Mouse (Mus musculus): Measurements from ENCODE around the gene Ntn5.
"Not testable (repeated sequence)": the region's sequence is repeated elsewhere in the genome, so short reads cannot be mapped to it uniquely, and the experiment has no call there.

Gene Ntn5

GRCm38 (mm10) chr7:45683396-45684050, at the start of gene Ntn5:
Ntn5 (plus strand) TSS chr7:45684022.
- no peak for DNase-seq

DNA sequence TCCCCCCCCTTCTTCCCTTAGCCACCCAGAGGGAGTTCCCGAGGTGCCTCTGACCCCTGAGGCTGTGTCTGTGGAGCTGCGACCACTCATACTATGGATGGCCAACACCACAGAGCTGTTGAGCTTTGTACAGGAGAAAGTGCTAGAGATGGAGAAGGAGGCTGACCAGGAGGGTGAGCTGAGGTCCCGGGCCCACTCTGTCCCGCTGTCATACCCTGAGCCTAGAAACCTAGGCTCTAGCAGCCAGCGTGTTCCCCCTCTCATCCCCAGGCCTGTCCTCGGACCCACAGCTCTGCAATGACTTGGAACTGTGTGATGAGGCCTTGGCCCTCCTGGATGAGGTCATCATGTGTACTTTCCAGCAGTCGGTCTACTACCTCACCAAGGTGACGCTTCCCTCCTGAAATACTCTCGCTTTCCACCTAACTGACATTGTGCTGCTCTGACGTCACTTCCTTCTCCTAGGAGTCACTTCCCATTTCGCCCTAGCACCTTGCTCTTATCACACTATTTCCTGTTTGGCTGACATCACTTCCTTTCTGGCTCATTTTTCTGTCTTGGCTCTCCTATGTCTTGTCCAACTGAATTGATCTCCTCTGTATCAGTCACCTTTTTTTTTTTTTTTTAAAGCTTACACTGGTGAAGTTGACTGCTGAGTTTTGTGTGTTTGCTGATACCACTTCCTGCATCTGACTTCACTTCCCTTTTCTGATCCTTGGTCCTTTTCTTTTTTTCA, 48.7 kb upstream of the Ntn5 start:
- DNase-seq = no peak

DNA sequence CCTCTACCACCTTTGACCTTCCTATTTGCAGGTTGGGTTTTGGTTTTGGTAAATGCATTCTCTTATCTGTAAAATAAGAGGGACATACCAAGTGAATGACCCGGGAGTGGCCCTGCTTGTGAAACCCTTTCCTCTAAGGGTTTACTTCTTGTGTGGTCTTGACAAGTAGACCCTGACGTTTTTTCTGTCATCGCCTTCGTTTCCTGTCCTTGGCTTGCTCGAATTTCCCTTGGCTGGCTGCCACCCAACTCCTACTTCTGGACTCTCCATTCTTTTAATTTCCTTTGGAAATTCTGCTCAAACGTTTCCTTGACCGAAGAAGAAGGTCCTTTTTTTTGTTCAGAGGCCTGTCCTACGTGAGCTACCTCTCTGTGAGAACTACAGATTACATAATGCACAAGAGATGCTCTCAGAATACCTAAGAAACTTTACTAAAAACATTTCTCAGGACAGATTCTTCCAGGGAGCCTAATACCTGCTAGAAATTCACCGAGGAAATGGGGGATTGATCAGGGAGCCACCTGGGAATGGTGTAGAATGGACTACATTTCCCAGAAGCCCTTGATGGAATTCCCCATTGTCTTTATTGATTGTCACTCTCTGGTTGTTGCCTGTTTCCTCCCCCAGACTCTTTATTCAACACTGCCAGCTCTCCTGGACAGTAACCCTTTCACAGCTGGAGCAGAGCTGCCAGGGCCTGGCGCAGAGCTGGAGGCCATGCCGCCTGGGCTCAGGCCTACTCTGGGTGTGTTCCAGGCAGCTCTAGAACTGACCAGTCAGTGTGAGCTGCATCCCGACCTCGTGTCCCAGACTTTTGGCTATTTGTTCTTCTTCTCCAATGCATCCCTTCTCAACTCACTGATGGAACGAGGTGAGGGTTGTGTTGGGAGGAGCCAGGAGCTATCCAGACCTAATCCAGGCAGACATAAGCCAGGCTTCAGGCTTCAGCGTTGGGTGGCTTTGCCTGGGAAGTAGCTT, 47.8 kb upstream of the Ntn5 start:
- DNase-seq = no peak

DNA sequence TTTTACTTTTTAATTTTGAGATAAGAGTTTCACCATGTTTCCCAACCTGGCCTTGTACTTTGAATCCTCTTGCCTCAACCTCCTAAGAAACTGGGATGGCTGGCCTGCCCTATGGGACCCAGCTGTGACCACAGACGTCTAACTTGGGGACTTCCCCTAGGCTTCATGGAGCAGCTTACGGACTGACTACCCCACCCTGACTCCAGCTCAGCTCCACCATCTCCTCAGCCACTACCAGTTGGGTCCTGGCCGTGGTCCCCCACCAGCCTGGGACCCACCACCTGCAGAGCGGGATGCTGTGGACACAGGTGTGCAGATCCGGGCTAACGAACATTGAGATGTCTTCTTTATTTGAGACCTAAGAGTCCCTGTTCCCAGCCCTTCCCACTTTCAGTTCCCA, 46.1 kb upstream of the Ntn5 start:
- DNase-seq = no peak

- peak; percentile 98 for DNase-seq
Observed at GRCm38 (mm10) chr7:45638623-45639401, 45.0 kb upstream of the Ntn5 start.

DNA sequence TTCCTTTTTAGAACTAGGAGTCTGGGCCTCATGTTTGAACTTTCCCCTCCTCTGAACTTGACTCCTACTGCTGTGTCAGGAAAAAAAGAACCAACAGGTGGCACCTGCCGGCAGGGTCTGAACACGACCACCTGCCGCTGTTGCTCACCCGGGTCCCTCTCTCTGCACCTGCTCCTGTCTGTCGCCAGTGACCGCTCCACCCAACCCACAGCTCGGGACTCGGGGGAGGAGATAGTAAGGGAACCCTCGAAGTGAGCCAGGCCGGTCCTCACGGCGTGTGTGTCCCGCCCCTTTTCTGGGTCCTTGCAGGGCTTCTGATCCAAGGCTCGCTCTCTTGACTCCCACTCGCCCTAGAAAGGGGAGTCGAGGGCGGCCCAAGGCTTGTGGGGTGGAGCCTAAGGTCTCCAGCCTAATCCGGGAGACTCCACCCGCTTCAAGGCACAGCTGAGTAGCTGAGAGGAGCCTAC, 44.2 kb upstream of the Ntn5 start, which contains the start of gene Mamstr:
Gene Mamstr, plus strand, starts transcription at position 417 of the 467 bp plus-strand sequence.
- peak; percentile 34 for DNase-seq

DNA sequence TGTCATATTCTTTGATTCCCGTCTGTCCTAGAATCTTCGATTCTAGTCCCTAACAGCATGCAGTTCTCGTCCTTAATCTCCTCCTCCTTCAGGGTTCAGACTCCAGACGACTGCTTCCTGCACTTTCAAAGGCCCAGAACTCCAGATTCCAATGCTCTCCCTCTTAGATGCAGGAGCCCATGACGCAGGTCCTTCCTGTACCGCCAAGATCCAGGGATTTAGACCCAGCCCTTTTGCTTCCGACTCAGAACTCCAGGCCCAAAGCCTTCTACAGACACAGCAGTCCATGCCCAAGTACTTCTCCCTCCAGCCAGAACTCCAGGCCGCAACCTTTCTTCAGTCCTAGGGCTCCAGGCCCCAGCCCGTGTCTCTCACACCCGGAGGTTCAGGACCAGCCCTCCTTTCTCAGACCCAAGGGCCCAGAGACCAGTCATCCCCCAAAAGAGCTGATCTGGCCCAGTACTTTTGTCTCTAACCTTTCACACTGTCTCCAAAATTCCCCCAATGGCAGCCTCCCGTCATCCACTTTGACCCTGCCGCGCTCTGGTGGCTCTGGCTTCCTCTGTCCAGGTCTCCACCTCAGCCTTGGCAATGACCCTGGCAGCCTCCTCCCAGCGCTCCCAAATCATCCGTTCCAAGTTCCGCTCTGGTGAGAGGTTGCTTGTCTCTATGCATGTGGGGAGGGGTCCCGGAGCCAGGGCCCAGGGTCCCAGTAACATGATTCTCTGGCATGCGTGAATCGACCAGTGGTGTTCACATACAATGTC, 43.4 kb upstream of the Ntn5 start:
- DNase-seq = no peak

GRCm38 (mm10) chr7:45641391-45642040, 42.3 kb upstream of the Ntn5 start:
- no peak for DNase-seq

GRCm38 (mm10) chr7:45642083-45642482, 41.7 kb upstream of the Ntn5 start:
- DNase-seq = no peak

DNA sequence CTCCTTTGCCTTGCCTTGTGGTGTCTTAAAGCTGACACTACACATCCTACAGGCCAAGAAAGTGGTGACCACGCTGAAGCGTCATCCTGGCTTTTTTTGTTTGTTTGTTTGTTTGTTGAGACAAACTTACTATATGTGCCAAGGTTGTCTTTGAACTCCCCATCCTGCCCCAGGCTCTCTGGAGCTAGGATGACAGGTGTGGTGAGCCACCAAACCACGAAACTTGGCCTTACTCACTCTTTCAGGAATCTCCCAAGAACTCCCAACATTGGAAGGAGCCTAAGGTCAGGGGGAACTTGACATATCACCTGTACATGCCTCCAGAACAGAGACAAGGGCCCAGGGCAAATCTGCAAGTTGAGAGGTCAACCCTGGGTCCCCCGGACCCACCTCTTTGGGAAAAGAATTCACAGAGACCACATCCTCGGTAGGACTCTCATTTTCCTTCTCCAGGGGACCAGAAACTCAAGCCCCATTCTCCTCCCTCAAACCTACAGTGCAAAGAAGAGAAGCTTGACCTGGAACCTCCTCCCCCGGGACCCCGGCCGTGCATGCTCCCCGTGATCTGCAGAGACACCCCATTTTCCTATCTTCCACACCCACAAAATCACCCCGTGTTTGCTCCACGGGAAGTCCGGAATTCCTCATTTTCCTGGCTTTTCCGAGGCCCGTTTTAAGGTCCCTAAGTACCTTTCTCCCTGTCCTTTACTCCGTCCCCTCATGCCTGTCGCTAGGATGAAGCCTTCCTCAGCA, 41.1 kb upstream of the Ntn5 start:
- DNase-seq = no peak

GRCm38 (mm10) chr7:45643441-45644178, 40.2 kb upstream of the Ntn5 start:
- DNase-seq = peak; percentile 98

DNA sequence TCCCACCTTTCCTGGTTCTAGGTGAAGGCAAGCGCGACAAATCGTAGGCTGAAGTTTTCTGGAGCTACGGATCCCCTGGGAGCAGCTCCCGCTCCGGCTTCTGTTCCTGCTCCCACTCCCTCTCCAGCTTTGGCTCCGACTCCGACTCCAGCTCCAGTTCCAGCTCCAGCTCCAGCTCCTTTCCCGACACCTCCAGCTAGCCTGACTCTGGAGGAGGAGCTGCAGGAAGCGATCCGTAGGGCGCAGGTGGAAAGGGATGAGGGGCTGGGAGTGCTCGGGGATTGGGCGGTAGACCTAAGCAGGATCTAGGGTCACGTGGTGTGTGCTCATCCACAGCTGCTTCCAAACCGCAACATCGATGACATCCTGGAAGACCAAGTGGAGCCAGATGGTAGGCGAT, 39.6 kb upstream of the Ntn5 start:
- peak; percentile 72 for DNase-seq

DNA sequence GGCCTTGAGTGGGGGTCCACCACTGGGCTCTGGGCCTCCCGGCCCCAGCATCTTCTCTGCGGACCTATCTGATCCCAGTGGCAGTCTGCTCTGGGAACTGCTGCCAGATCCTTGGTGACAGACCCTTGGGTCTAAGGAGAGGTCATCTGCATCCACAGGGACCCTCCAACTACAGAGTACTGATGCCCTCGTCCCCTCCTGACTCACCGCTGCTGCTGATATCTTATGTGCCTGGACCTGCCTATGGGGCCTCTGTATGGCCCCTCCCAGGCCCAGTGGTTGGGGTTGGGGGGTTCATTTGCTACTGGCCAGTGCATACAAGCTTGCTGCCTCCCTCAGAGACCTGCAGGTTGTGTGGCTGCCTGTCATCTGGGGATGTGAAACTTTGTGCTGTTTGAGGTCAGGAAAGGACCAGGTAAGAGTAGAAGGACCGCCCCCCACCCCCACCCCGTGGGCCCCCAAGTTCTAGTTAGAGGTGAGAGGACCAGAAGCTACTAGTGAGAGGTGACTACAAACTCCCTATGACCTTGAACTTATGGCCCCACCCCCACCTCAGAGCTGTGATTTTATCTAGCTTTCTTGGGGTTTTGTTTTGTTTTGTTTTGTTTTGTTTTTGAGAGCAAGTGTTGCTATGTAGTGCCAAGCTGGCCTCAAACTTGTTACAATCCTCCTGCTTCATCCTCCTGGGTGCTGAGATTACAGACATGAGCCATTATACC, 38.8 kb upstream of the Ntn5 start:
- DNase-seq = no peak

GRCm38 (mm10) chr7:45645591-45645971, 38.2 kb upstream of the Ntn5 start:
- no peak for DNase-seq

GRCm38 (mm10) chr7:45646671-45647070, 37.2 kb upstream of the Ntn5 start:
- DNase-seq = no peak

GRCm38 (mm10) chr7:45649351-45649750, 34.5 kb upstream of the Ntn5 start:
- DNase-seq = no peak

DNA sequence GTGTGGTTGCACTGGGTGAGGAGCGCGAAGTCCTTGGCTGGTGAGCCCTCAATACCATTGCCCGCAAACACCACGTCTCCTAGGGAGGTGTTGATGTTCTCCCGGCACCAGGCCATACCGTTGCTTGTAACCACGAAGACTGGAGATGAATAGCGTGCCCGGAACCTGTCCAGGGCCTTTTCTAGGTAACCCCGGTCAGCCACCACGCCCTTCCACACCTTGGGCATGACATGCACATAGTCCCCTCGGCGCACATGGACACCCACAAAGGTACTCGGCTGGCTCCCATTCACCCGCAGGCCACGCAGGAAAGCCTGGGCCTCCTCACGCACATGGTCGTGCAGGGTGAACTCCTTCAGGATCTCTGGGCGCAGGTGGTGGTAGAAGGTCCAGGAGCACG, 33.3 kb upstream of the Ntn5 start:
- DNase-seq = not testable (repeated sequence)

DNA sequence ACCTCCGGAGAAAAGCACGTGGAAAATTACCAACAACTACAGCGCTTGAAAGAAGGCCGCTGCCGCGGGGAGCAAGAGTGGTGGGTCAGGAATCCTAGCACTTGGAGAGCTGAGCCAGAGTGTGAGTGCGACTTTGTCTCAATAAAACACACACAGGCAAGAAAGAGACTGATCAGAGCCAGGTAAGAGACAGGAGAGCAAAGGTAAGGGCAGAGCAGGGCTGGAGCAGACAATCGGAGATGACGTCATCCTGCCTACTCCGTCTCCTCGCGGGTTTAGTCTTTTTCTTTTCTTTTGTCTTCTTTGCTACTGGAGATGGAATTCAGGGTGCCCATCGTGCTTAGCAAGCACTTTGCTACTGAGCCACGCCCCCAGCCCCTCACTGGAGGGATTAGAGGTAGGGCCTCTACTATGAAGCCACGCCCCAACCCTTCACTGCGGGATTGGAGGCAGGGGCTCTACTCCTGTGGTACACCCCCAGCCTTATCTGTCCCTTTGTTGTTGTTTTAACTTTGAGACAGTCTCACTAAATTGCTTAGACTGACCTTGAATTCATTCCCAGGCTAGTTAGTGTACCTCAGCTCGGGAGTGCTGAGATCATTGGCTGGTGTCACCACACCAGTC, 29.3 kb upstream of the Ntn5 start:
- DNase-seq = peak; percentile 51
